Mouse (Mus musculus) MEL (cell line): ENCODE results near the gene Hnrnph1.

Experiments used
- MXI1 ChIP-seq: IDR thresholded peaks from 2 replicates; pipeline ENCODE4 v1.6.1; 2011; ENCODE audit warnings: mild to moderate bottlenecking, low read depth, low read length, improper control_type of control experiment
- NELFE ChIP-seq: IDR thresholded peaks from 2 replicates; pipeline ENCODE4 v1.6.1; 2011; ENCODE audit warnings: low read depth, low read length, improper control_type of control experiment
- RCOR1 ChIP-seq: IDR thresholded peaks from 2 replicates; pipeline ENCODE4 v1.6.1; 2012; ENCODE audit warnings: low read depth, mild to moderate bottlenecking, inconsistent platforms, low read length, improper control_type of control experiment
- TCF12 ChIP-seq: IDR thresholded peaks from 2 replicates; pipeline ENCODE4 v1.6.1; 2014; ENCODE audit warnings: low read depth, mild to moderate bottlenecking, inconsistent platforms, low read length, improper control_type of control experiment, moderate library complexity

- TF ChIP-seq NELFE (no peak), MXI1 (no peak), TCF12 (no peak), RCOR1 (no peak)
Observed at GRCm38 (mm10) chr11:50379023-50379752, 2.4 kb downstream of the Hnrnph1 start.
